9 mouse cellular contexts compared by ENCODE assay signal in genomic region chr4:139616276-139617000, GRCm38 (mm10). TPM values are rescaled to one million over a fixed set of nuclear protein-coding genes. Genes with fewer than 3 reads are reported as not detected.
DNase-seq lines count a peak whose midpoint lies in the region; ATAC-seq and TF ChIP-seq lines count a peak whose summit lies in the region.
"Had no signal": no experiment of that assay in that cellular context is flagged by ENCODE, and none has a peak within 500 bp of the region (broad histone marks: within the 10 kb centered on the region; RNA-seq: fewer than 3 reads in every experiment).

No protein-coding gene starts in this region.

- H3K9ac ChIP-seq in heart, postnatal 0 days (replicated peaks; ENCODE audit: low read depth, low read length), result peak overlapping the region; percentile 38
- peak overlapping the region; percentile 59 for H3K9ac ChIP-seq in stomach, embryonic 16.5 days (ENCODE audit: low read length)

- H3K4me3 ChIP-seq in heart, postnatal 0 days (ENCODE audit: low read depth, low read length), result peak overlapping the region; percentile 47
- H3K4me3 ChIP-seq in stomach, embryonic 16.5 days (replicated peaks; ENCODE audit: low read length), result peak overlapping the region; percentile 50

- DNase-seq in ES-CJ7 (ENCODE audit: low read depth, low spot score) (peak; percentile 88), adipocyte (ENCODE audit: low spot score) (no peak)
- DNase-seq in embryo, embryonic 10.5 days (ENCODE audit: low spot score), result peak; percentile 76
- DNase-seq in heart, postnatal 0 days (ENCODE audit: low spot score), result peak; percentile 74
- DNase-seq in large intestine, adult 2 months (ENCODE audit: low read depth, low spot score), result peak; percentile 67
- peak; percentile 45 for DNase-seq in mesoderm, embryonic 11.5 days (ENCODE audit: low read depth, low spot score)
- no peak for DNase-seq in cerebellum, adult 9-10 months

- H3K27me3 ChIP-seq in heart, postnatal 0 days (ENCODE audit: control insufficient read depth, insufficient read depth, low read length), result no peaks in the 10 kb centered on the region
- H3K27me3 ChIP-seq in stomach, embryonic 16.5 days (ENCODE audit: control insufficient read depth, insufficient read depth, low read length), result no peaks in the 10 kb centered on the region; the same call in 1 of the 2 replicates

- H3K4me1 ChIP-seq in heart, postnatal 0 days (ENCODE audit: control insufficient read depth, insufficient read depth), result peaks cover 4% of the 10 kb centered on the region; the same call in 1 of the 2 replicates
- H3K4me1 ChIP-seq in stomach, embryonic 16.5 days (ENCODE audit: control insufficient read depth, insufficient read depth, low read length), result no peaks in the 10 kb centered on the region; the same call in 1 of the 2 replicates

- no peak for TF ChIP-seq EP300 in heart, postnatal 0 days (IDR thresholded peaks at IDR 0.05; ENCODE audit: low read depth)

- no peaks in the 10 kb centered on the region for H3K9me3 ChIP-seq in heart, postnatal 0 days (replicated peaks; ENCODE audit: control insufficient read depth, low read length)
- peaks cover 8% of the 10 kb centered on the region; the same call in 1 of the 2 replicates for H3K9me3 ChIP-seq in stomach, embryonic 16.5 days (replicated peaks; ENCODE audit: control insufficient read depth, low read length)

- H3K36me3 ChIP-seq in heart, postnatal 0 days (replicated peaks; ENCODE audit: control insufficient read depth, insufficient read depth, low read length), result peaks cover 28% of the 10 kb centered on the region
- peaks cover 18% of the 10 kb centered on the region for H3K36me3 ChIP-seq in stomach, embryonic 16.5 days (ENCODE audit: control insufficient read depth, insufficient read depth, low read length)

- no peak for TF ChIP-seq CTCF in heart, postnatal 0 days (IDR thresholded peaks at IDR 0.05; ENCODE audit: low read depth)

- 22% methylated on average over 23 of the region's 24 CpGs for WGBS in heart, postnatal 0 days
- 26% methylated on average over 24 of the region's 24 CpGs for WGBS in large intestine, adult 2 months
- 13% methylated on average over 24 of the region's 24 CpGs for WGBS in stomach, embryonic 16.5 days

- peak overlapping the region; percentile 57 for H3K4me2 ChIP-seq in heart, postnatal 0 days (ENCODE audit: low read depth, low read length)
- peak overlapping the region; percentile 45 for H3K4me2 ChIP-seq in stomach, embryonic 16.5 days (ENCODE audit: low read depth, low read length)

- peak overlapping the region; percentile 70 for H3K27ac ChIP-seq in heart, postnatal 0 days (ENCODE audit: low read depth)
- peak overlapping the region; percentile 77 for H3K27ac ChIP-seq in stomach, embryonic 16.5 days (ENCODE audit: low read length)

- peak; percentile 83 for ATAC-seq in heart, postnatal 0 days (ENCODE audit: insufficient read depth, low read depth)
- peak; percentile 90 for ATAC-seq in stomach, embryonic 16.5 days (ENCODE audit: insufficient read depth, low FRiP score)

RNA-seq across cellular contexts. Expression of gene Aldh4a1, which starts 6.2 kb away (rescaled TPM):
- 47.7 and 53.7 TPM in 2 replicates for total RNA-seq in heart, postnatal 0 days (2014; rRNA removed; ENCODE audit: low replicate concordance)
- 21.7 and 24.9 TPM in 2 replicates for polyA plus RNA-seq in heart, postnatal 0 days (2015; fragmentation: Nextera tagmentation; extraction: Ambion mirVana)
- 23.3 and 53.1 TPM in 2 replicates for polyA plus RNA-seq in large intestine, adult 2 months (2012; rRNA removed)
- polyA plus RNA-seq in stomach, embryonic 16.5 days (2015; fragmentation: Nextera tagmentation; extraction: Ambion mirVana), result 35.9 and 38.0 TPM in 2 replicates

RNA-seq across cellular contexts. Expression of gene Gm21969, which starts 13.5 kb away (rescaled TPM):
- total RNA-seq in heart, postnatal 0 days (2014; rRNA removed; ENCODE audit: low replicate concordance), result not detected in 2 replicates
- not detected in 2 replicates for polyA plus RNA-seq in heart, postnatal 0 days (2015; fragmentation: Nextera tagmentation; extraction: Ambion mirVana)
- polyA plus RNA-seq in large intestine, adult 2 months (2012; rRNA removed), result not detected in 2 replicates
- not detected in 2 replicates for polyA plus RNA-seq in stomach, embryonic 16.5 days (2015; fragmentation: Nextera tagmentation; extraction: Ambion mirVana)
- total RNA-seq: heart, postnatal 14 days had no signal

RNA-seq across cellular contexts. Expression of gene Tas1r2, which starts 36.9 kb away (rescaled TPM):
- not detected in 2 replicates for total RNA-seq in heart, postnatal 0 days (2014; rRNA removed; ENCODE audit: low replicate concordance)
- polyA plus RNA-seq in heart, postnatal 0 days (2015; fragmentation: Nextera tagmentation; extraction: Ambion mirVana), result not detected in 2 replicates
- 0.11 TPM in 1 of 2 replicates, not detected in the other for polyA plus RNA-seq in large intestine, adult 2 months (2012; rRNA removed)
- polyA plus RNA-seq in stomach, embryonic 16.5 days (2015; fragmentation: Nextera tagmentation; extraction: Ambion mirVana), result not detected in 2 replicates
- total RNA-seq: heart, postnatal 14 days had no signal

Comparison
In these comparisons a context has a peak if more than half of its experiments do, and no peak if none do; other contexts are left out.
1. DNase-seq: peak in ES-CJ7 (single experiment), embryo, embryonic 10.5 days (single experiment), heart, postnatal 0 days (single experiment), large intestine, adult 2 months (single experiment) and mesoderm, embryonic 11.5 days (single experiment); none in adipocyte (single experiment) and cerebellum, adult 9-10 months (single experiment).